Mouse (Mus musculus) cerebellum, adult 2 months (tissue): Measurements from ENCODE around the gene BC030500.

Experiments used
- CTCF ChIP-seq: fragments of 200-500 bp; IDR thresholded peaks from 2 replicates; pipeline ENCODE4 v1.5.1; 2011; ENCODE audit warnings: low read depth, mild to moderate bottlenecking, control low read depth, low read length, moderate library complexity, borderline replicate concordance; ENCODE audit not compliant: insufficient read depth
- POLR2A ChIP-seq: fragments of 200-500 bp; IDR thresholded peaks from 2 replicates; pipeline ENCODE4 v1.6.1; 2011; ENCODE audit warnings: low read length, control low read depth, borderline replicate concordance; ENCODE audit not compliant: insufficient read depth

DNA sequence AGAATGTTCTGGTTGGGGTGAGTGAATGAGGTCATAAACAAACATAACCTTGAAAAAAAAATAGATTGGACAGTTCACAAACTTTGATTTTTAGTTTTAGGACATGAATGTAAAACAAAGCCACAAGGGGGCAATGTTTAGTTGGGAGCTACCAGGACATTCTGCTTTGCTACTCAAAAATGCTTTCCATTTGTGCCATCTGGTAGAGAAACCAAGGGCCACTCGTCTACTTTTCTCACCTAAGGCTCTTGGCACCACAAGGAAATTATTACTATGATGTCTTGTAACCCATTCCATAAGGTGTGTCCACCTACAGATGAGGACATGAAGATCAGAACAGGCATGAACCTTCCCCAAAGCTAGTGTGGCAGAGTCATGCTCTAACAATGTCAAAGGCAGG, 25.1 kb upstream of the BC030500 start:
- TF ChIP-seq CTCF, result peak; percentile 25; the same call in 1 of the 2 replicates
- no peak for TF ChIP-seq POLR2A
